Mouse (Mus musculus): ENCODE measurements around the gene Timp1.

Gene Timp1

GRCm38 (mm10) chrX:20869962-20870513 is at the start of gene Timp1:
Gene Timp1, plus strand, starts transcription at chrX:20870166.
- no peak for DNase-seq (ENCODE audit: low read depth)

- no peak for DNase-seq (ENCODE audit: low read depth)
These were observed 41.0 kb upstream of the Timp1 start for GRCm38 (mm10) chrX:20828934-20829333.

DNA sequence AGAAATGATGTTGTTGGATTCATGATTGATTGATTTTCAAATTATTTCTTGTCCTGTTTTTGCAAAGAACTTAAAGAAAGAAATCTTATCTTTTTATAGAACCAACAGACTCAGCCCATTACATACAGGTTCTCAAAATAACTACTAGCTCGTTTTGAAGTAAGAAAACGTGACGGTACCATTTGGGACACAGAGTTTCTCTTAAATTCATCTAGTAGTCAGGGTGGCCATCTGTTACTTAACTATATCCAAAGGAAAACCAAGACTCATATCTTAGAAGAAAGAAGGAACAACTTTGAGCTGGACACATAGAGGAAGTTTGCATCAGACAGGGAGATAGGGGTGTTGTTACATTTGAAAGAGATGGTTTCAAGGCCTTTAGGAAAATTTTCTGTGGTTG is 22.7 kb upstream of the Timp1 start:
- no peak for DNase-seq (ENCODE audit: low read depth)

DNA sequence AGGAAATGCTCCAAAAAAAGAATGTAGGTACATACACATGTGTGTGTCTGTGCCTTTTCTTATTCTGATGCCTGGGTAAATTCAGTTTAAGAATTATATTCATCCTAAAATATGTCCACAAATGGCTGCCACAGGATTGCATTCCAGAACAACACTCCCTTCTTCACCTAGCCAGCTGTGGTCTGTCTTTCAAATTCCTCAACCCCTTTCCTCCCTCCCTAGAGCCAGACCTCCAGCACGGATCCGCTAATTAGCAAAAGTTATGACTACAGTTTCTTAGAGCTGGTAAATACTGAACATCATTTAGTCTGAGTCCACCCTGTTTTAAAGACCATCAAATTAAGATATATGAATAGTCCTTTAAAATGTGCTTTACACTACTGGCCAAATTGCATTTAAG is 22.1 kb upstream of the Timp1 start:
- DNase-seq (ENCODE audit: low read depth), result no peak

DNA sequence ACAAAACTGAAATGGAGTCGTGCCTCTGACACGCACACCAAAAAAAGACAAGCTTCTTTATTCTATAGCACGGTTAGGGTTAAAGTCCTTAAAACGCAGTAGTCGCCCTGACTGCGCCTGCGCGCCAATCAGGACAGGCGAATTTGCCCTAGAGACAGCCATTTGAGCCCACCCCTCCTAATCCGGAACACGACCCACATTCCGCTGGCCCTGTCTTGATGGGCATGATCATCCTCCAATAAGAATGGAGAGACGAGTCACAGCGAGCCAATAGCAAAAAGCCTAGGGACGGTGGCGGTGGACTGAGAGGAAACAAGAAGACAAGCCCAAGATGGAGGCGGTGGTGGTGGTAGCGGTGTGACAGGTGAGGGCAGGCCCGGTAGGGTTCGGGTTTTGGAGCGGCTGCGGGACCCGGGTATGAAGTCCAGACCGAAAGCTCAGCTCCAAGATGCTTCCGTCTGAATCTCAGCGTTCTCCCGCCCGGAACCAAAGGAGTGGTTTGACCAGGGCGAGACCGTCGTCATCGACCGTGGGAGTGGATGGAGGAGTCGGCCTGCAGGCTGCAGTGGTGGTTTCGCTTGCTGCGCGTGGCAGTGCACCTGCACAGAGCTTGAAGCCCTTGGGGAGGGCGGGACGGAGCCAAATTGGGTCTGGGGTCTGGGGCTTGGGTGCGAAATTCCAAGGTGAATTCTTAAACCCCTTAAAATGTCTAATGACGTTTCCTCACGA is 21.5 kb upstream of the Timp1 start:
- DNase-seq (ENCODE audit: low read depth), result peak; percentile 95

DNA sequence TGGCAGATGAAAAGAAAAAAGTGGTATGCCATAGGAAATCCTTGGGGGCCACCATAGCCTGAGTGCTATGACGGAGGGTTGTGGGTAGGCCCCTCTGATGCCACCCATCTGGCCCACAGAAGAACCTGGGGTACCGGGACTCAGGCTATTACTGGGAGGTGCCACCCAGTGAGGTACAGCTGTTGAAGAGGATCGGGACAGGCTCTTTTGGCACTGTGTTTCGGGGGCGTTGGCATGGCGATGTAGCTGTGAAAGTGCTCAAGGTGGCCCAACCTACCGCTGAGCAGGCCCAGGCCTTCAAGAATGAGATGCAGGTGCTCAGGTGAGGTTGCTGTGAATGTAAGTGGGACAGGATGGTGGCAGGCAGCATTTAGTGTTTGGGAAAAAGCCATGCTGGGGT is 16.2 kb upstream of the Timp1 start:
- DNase-seq (ENCODE audit: low read depth), result no peak

GRCm38 (mm10) chrX:20861453-20862104 is 8.4 kb upstream of the Timp1 start:
- DNase-seq (ENCODE audit: low read depth), result no peak

- no peak for DNase-seq (ENCODE audit: low read depth)
These were observed 7.6 kb upstream of the Timp1 start for GRCm38 (mm10) chrX:20862105-20863065.

DNA sequence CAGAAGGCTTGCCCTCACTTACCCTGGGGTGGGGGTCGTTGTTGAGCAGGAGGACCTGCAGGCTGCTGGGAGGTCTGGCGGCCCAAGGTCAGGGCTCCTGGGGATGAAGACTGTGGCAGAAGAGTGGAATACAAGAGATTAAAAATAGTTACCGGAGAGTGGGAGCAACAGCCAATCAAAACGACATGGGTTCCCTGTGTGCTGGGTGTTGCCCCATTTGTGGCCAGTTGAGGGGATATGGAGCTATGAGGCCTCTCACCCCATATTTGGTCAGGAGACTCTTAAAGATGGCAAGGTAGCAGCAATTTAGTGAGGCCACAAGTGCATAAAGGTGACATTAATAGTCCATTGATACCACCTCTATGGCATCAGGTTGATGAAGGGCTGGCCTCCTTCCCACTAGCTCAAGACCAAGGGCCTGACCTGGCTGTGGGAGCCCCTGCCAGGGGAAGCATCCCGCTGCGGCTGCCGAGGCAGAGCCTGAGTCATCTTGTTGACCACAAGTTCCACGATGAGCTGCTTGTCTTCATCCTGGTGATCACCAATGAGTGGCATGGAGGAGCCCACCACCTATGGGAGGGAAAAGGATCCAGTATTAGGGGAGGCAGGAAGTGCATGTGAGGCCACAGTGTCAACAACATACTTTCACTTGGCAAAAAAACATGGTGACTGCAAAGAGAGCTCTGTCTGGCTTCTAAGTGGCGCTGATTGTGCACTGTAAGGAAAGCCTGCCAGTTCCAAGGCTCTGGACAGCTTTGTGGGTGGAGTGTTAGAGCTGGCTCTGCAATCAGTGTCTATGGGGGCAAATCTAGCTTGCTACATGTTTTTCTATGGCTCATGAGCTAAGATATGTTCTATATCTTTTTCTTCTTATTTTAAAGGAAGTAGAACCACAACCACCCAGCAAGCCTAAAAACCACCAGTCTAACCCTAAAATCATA is 6.5 kb upstream of the Timp1 start:
- DNase-seq (ENCODE audit: low read depth), result peak; percentile 9

GRCm38 (mm10) chrX:20868091-20868490 is 1.9 kb upstream of the Timp1 start:
- DNase-seq (ENCODE audit: low read depth), result no peak

GRCm38 (mm10) chrX:20869203-20869602 is 763 bp upstream of the Timp1 start:
- DNase-seq (ENCODE audit: low read depth), result no peak

GRCm38 (mm10) chrX:20872928-20873500 is 3.0 kb downstream of the Timp1 start:
- DNase-seq (ENCODE audit: low read depth), result no peak

DNA sequence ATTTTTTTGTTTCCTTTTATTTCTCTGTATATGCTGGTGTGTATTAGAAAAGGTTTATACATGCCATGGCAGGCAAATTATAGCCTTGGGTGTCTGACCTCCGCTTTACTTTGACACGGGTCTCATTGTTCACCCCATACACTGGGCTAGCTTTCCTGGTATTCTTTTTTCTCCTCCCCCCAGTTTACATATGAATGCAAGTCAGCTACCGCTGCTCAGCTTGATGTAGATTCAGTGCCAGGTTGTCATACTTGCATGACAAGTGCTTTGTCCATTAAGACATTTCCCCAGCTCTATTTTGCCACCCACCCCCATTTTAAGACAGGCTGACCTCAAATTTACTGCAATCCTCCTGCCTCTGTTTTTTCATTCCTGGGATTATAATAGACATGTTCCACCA is 5.3 kb downstream of the Timp1 start:
- DNase-seq (ENCODE audit: low read depth), result no peak

GRCm38 (mm10) chrX:20910074-20910473 is 40.1 kb downstream of the Timp1 start:
- DNase-seq (ENCODE audit: low read depth), result no peak

DNA sequence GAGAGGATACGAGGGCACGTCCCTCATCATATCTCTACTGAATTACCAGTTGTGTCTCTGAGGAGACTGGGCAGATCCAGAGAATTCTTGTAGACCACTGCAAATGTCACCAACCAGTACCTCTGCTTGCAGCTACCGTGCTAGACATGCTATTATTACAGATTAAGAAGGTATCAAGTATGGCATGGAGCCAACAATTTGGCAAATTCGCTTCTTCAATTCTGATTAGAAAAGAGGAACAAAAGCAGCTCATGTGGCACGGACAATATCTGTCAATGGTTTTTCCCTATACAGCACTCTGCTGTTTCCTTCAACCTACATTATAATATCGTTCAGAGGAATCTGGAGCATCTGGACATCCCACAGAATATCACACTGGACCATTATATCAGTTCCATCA is 43.8 kb downstream of the Timp1 start:
- DNase-seq (ENCODE audit: low read depth), result no peak

- DNase-seq (ENCODE audit: low read depth), result no peak
These were observed 45.1 kb downstream of the Timp1 start for GRCm38 (mm10) chrX:20915075-20915474.

DNA sequence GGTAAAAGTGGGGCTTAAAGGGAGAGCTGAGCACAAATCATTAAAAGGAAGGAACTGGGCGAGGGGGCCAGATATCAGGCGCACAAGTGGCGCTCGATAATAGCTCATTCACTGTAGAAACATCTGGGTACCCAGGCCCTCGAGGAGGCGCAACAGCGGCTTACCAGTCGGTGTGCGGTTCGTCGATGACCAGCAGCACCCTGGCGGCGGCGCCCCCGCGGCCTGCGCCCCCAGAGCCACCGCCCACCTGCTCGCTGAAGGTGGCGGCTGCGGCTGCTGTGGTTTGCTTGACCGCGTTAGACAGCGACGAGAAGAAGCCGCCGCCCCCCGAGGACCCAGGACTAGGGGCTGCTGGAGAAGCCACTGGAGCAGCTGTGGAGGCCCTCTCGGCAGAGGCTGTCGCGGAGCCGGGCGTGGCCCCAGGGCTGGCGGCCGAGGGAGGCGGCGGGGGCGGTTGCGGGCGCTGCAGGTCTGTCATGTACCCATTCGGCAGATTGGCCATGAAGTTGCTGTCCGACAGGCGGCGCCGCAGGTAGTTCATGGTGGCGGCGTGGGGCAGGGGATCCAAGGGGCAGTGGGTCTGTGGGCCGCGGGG is 50.4 kb downstream of the Timp1 start:
- no peak for DNase-seq (ENCODE audit: low read depth)

- DNase-seq (ENCODE audit: low read depth), result peak; percentile 81
These were observed 50.9 kb downstream of the Timp1 start, which contains the start of gene Syn1 for GRCm38 (mm10) chrX:20920844-20921364. Gene Syn1, minus strand, starts transcription at chrX:20921004.

DNA sequence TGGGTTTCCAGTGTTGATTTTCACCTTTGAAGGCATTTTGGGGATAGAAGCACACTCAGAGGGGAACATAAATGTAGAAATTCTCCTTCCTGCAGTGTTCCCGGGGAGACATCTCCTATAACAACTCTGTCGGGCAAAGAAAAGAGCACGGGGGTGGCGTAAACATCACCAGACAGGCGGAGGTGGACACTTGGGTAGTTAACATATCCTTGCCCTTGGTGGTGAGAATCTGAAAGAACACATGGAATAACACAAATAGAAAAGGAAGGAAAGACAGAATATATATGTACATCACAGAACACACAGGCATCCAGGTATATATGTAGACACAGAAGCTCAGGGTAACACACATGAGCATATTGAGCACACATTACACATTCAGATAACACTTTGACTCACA is 51.4 kb downstream of the Timp1 start:
- DNase-seq (ENCODE audit: low read depth), result no peak

DNA sequence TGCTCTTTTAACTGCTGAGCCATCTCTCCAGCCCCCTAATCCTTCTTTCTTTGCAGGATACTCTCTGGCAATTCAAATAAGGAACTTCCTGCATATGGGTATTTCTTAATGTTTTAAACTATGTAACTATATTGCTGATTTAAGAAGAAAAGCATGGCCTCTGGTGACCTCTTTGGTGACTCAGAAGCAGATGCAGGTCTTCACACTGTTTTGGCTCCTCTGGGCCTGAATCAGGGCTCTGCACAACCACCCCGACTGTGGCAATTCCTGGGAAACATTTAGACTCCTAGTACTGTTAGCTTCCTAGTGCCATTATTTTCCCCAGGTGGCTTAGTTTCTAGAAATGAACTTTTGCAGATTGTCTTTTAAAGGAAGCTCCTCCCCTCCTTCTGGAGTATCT is 53.5 kb downstream of the Timp1 start:
- DNase-seq (ENCODE audit: low read depth), result no peak

All from naive thymus-derived CD4-positive, alpha-beta T cell, adult 2 months (primary cell).